In genomic region chr13:57534325-57534724, GRCm38 (mm10) we compare ENCODE assay signal across 12 mouse cellular contexts.
"Had no signal": no experiment of that assay in that cellular context is flagged by ENCODE, and none has a peak within 500 bp of the region (broad histone marks: within the 10 kb centered on the region; RNA-seq: fewer than 3 reads in every experiment).

No protein-coding gene starts in this region.

- DNase-seq: kidney, postnatal 25 days; layer of hippocampus, adult 9-11 months; liver; liver, embryonic 13.5 days; lung, adult 2 months; lung, postnatal 14 days; lung, postnatal 4 days; midbrain, embryonic 14.5 days; right cerebral cortex, postnatal 14 days; spleen, adult 18-20 months; thymus, adult 18-20 months; thymus, postnatal 36 days had no signal
